Mouse (Mus musculus) layer of hippocampus, adult 2 months (tissue): Measurements from ENCODE around the gene Sbno2. TPM values are rescaled to one million over a fixed set of nuclear protein-coding genes. Genes with fewer than 3 reads are reported as not detected.

Experiments used
- DNase-seq, 2 experiments: peaks; one replicate each; pipeline ENCODE4 v3.0.0; 2022; ENCODE audit warnings: low spot score in 2 of 2
- H3K27ac ChIP-seq: fragments of 200-600 bp; 2 replicates; pipeline ENCODE4 v1.8.1; 2022
- H3K4me3 ChIP-seq: fragments of 200-600 bp; 2 replicates; pipeline ENCODE4 v1.8.1; 2022; ENCODE audit warnings: mild to moderate bottlenecking
- CTCF ChIP-seq: fragments of 200-600 bp; conservative IDR thresholded peaks from 2 replicates; pipeline ENCODE4 v1.8.1; 2022; ENCODE audit warnings: antibody characterized with exemption, mild to moderate bottlenecking, moderate library complexity
- total RNA-seq, 2 experiments: library from RNA; stranded (reverse); gene quantifications; 2 replicates each; pipeline ENCODE4 v1.2.3; 2021

Gene Sbno2
- total RNA-seq, 2 experiments from 2014 or later, result 22.4 to 23.4 TPM

GRCm38 (mm10) chr10:80039559-80039979, 65.8 kb downstream of the Sbno2 start, which contains the start of gene Polr2e:
Polr2e (minus strand) TSS chr10:80039795.
- peak; percentile 98 for DNase-seq
- peak within 1 kb of the TSS; percentile 96 for H3K4me3 ChIP-seq
- TF ChIP-seq CTCF, result peak; percentile 29
- H3K27ac ChIP-seq, result peak within 1 kb of the TSS; percentile 85

- H3K27ac ChIP-seq, result no peak overlapping the region
- DNase-seq, result no peak
- H3K4me3 ChIP-seq, result no peak overlapping the region
- TF ChIP-seq CTCF, result no peak
Measured at GRCm38 (mm10) chr10:80036832-80037231, 68.5 kb downstream of the Sbno2 start.

GRCm38 (mm10) chr10:80035686-80036085, 69.7 kb downstream of the Sbno2 start:
- no peak overlapping the region for H3K4me3 ChIP-seq
- peak overlapping the region; percentile 64; the same call in 1 of the 2 replicates for H3K27ac ChIP-seq
- no peak for DNase-seq
- no peak for TF ChIP-seq CTCF

- Histone ChIP-seq H3K4me3 (no peak overlapping the region), H3K27ac (peak overlapping the region; percentile 64; the same call in 1 of the 2 replicates)
- TF ChIP-seq CTCF, result no peak
- DNase-seq, result no peak
Measured at GRCm38 (mm10) chr10:80035148-80035547, 70.2 kb downstream of the Sbno2 start.

- H3K4me3 ChIP-seq, result no peak overlapping the region
- DNase-seq, result no peak
- peak; percentile 74 for TF ChIP-seq CTCF
- peak overlapping the region; percentile 63 for H3K27ac ChIP-seq
Measured at GRCm38 (mm10) chr10:80033511-80034391, 71.6 kb downstream of the Sbno2 start.

- H3K4me3 ChIP-seq, result no peak overlapping the region
- no peak for DNase-seq
- no peak for TF ChIP-seq CTCF
- H3K27ac ChIP-seq, result peak overlapping the region; percentile 63
Measured at GRCm38 (mm10) chr10:80032799-80033480, 72.4 kb downstream of the Sbno2 start.

GRCm38 (mm10) chr10:80030736-80031135, 74.6 kb downstream of the Sbno2 start:
- Histone ChIP-seq H3K4me3 (no peak overlapping the region), H3K27ac (no peak overlapping the region)
- no peak for TF ChIP-seq CTCF
- DNase-seq, result no peak

- DNase-seq, result no peak
- Histone ChIP-seq H3K4me3 (no peak overlapping the region), H3K27ac (no peak overlapping the region)
- no peak for TF ChIP-seq CTCF
Measured at GRCm38 (mm10) chr10:80030191-80030590, 75.2 kb downstream of the Sbno2 start.

GRCm38 (mm10) chr10:80028521-80028846, 76.9 kb downstream of the Sbno2 start:
- Histone ChIP-seq H3K4me3 (no peak overlapping the region), H3K27ac (no peak overlapping the region)

GRCm38 (mm10) chr10:80027681-80028520, 77.5 kb downstream of the Sbno2 start:
- H3K27ac ChIP-seq, result no peak overlapping the region
- no peak for TF ChIP-seq CTCF
- no peak for DNase-seq
- H3K4me3 ChIP-seq, result no peak overlapping the region

More at GRCm38 (mm10) chr10:80028521-80028846, 76.9 kb downstream of the Sbno2 start:
- DNase-seq, result no peak
- no peak for TF ChIP-seq CTCF

- no peak for DNase-seq
- H3K27ac ChIP-seq, result no peak overlapping the region
- no peak for TF ChIP-seq CTCF
Measured at GRCm38 (mm10) chr10:80025889-80026288, 79.5 kb downstream of the Sbno2 start.

GRCm38 (mm10) chr10:80025463-80025862, 79.9 kb downstream of the Sbno2 start:
- Histone ChIP-seq H3K27ac (no peak overlapping the region), H3K4me3 (no peak overlapping the region)
- TF ChIP-seq CTCF, result no peak
- DNase-seq, result no peak

More at GRCm38 (mm10) chr10:80025889-80026288, 79.5 kb downstream of the Sbno2 start:
- H3K4me3 ChIP-seq, result no peak overlapping the region

- no peak for DNase-seq
- no peak for TF ChIP-seq CTCF
- H3K27ac ChIP-seq, result no peak overlapping the region
- no peak overlapping the region for H3K4me3 ChIP-seq
Measured at GRCm38 (mm10) chr10:80025044-80025347, 80.4 kb downstream of the Sbno2 start.
